Mouse (Mus musculus): Measurements from ENCODE around the gene Ddah2.

The Ddah2 gene

GRCm38 (mm10) chr17:35104079-35104478 is 45.2 kb downstream of the Ddah2 start:
- DNase-seq (ENCODE audit: low spot score in 2 of 2), result no peak

- DNase-seq (ENCODE audit: low spot score in 2 of 2), result no peak
These were observed 45.9 kb downstream of the Ddah2 start for GRCm38 (mm10) chr17:35104754-35105153.

GRCm38 (mm10) chr17:35105740-35106389 is 47.0 kb downstream of the Ddah2 start:
- no peak for DNase-seq (ENCODE audit: low spot score in 2 of 2)

DNA sequence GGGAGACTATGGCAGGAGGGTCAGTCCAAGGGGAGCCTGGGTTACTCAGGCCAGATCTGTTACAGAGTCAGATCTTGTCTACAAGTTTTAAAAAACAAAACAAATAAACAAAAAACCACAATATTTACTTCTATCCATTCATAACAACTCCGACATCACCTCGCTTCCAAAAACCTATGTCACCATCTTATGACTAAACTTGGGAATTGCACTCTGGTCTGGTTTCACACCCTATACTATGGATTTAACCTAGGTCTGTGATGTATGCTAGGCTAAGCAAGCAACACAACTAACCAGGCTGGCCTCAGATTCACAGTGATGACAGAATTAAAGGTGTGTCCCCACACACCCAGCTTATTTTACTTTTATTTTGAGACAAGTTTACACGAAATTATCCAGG is 47.7 kb downstream of the Ddah2 start:
- no peak for DNase-seq (ENCODE audit: low spot score in 2 of 2)

DNA sequence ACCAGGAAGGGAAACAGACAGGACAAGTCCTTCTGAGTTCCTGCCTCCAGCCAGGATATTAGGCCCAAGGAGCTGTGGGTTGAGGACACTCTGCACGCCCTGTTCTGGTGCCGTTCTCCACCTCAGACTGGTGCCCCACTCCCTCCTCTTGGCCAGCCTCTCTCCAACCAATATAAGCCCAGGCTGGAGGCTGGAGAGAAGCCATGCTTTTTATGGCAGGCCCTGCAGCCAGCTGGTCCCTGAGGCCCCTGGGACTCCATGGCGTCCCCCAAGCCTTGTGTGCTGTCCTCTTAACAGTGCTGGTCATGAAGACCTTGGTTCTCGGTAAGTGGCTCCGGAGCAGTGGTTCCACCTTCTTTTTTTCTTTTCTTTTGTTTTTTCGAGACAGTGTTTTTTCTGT is 49.3 kb downstream of the Ddah2 start, which contains the start of gene Ly6g5c:
Ly6g5c (plus strand) TSS at position 183 of the 400 bp plus-strand sequence.
- DNase-seq (ENCODE audit: low spot score in 2 of 2), result no peak
